Mouse (Mus musculus): ENCODE data around the gene Ubl4b. TPM values are rescaled to one million over a fixed set of nuclear protein-coding genes. Genes with fewer than 3 reads are reported as not detected.

Gene Ubl4b
- polyA plus RNA-seq, 1 experiment from 2014 or later, result not detected

DNA sequence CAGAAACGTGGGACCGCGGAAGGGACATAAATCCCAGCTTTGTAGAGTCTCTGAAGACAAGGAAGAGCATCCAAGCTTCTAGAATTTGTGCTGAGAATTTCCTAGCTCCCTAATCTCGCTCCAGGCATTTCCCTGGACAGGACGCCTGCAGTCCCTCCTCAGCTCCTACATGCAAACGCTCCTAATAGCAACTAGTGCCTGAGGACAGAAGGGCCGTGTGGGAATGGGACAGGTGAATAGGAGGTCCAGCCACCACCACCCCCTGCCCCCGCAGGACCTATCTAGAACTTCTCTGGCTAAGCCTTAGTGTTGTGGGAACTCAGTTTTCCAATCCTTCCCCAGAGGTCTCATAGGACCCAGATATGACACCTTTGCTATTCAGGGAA lies 17.4 kb downstream of the Ubl4b start:
- Histone ChIP-seq H3K9me3 (ENCODE audit: control insufficient read depth, low read length) (no peaks in the 10 kb centered on the region), H3K9ac (ENCODE audit: low read length) (peak overlapping the region; percentile 47), H3K27ac (ENCODE audit: low read depth, low read length) (no peak overlapping the region), H3K36me3 (ENCODE audit: control insufficient read depth, insufficient read depth, low read length) (no peaks in the 10 kb centered on the region), H3K27me3 (ENCODE audit: control insufficient read depth, insufficient read depth, low read length) (no peaks in the 10 kb centered on the region), H3K4me1 (ENCODE audit: control insufficient read depth, insufficient read depth, low read length) (peaks cover 3% of the 10 kb centered on the region; the same call in 1 of the 2 replicates), H3K4me2 (ENCODE audit: low read depth) (peak overlapping the region; percentile 30), H3K4me3 (ENCODE audit: low read depth, low read length) (no peak overlapping the region)
- ATAC-seq (ENCODE audit: insufficient read depth, low FRiP score, low TSS enrichment) (no peak), DNase-seq (ENCODE audit: low spot score) (no peak)
- 31% methylated on average over 8 of the region's 8 CpGs for WGBS

DNA sequence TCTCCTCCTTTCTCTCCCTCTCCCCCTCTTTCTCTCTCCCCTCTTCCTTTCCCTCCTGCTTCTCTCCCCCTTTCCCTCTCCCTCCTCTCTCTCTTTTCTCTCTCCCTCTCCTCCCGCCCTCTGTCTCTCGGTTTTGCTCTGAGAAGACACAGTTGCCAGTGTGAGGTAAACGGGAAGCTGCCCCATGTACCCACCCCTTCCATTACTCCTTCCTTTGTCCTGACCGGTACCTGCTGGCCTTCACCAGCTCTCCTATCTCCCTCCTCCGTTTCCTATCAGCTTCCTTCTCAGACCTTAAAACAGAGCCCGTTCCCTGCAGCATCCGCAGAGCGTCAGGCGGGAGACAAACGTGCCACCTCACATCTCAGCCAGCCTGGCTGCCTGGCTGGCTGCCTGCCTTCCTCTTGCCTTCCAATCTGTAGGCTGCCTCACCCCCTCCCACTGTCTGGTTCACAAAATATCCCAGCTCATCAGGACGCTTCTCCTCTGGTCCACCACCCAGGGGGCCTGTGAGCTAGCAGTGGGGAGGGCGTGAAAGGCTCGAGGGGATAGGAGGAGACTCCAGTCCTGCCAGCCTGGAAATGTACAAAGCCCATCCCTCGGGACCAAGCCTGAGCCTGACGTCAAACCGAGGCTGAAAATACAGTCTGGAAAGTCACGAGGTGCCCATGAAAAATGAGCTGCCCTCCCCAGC lies 17.9 kb downstream of the Ubl4b start:
- H3K36me3 ChIP-seq (ENCODE audit: control insufficient read depth, insufficient read depth, low read length), result no peaks in the 10 kb centered on the region
- WGBS, result 7% methylated on average over 17 of the region's 17 CpGs
- H3K4me2 ChIP-seq (ENCODE audit: low read depth), result peak overlapping the region; percentile 30
- no peak overlapping the region for H3K27ac ChIP-seq (ENCODE audit: low read depth, low read length)
- DNase-seq (ENCODE audit: low spot score), result peak; percentile 38
- H3K27me3 ChIP-seq (ENCODE audit: control insufficient read depth, insufficient read depth, low read length), result no peaks in the 10 kb centered on the region
- H3K9me3 ChIP-seq (ENCODE audit: control insufficient read depth, low read length), result no peaks in the 10 kb centered on the region
- ATAC-seq (ENCODE audit: insufficient read depth, low FRiP score, low TSS enrichment), result no peak; the same call in 1 of the 2 replicates
- peaks cover 3% of the 10 kb centered on the region; the same call in 1 of the 2 replicates for H3K4me1 ChIP-seq (ENCODE audit: control insufficient read depth, insufficient read depth, low read length)
- no peak overlapping the region; the same call in 1 of the 2 replicates for H3K4me3 ChIP-seq (ENCODE audit: low read depth, low read length)
- peak overlapping the region; percentile 47 for H3K9ac ChIP-seq (ENCODE audit: low read length)

DNA sequence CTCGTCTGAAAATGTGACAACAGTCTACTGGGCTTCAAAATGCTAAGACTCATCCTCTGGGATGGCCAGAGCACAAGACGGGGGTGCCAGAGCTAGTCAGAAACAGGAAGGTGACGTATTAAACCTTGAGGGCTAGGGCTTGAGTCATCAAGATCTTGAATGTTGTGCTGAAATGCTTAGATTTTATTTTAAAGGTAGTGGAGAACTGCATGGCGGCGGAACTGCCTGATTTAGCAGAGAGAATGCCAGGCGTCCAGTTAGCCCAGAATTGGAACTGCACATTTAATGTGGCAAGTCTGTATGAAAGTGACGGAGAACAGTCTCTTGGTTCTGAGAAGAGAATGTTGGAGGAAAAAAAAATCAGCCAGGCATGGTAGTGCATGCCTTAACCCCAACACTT lies 19.9 kb downstream of the Ubl4b start:
- Histone ChIP-seq H3K4me1 (ENCODE audit: control insufficient read depth, insufficient read depth, low read length) (peaks cover 3% of the 10 kb centered on the region; the same call in 1 of the 2 replicates), H3K4me2 (ENCODE audit: low read depth) (no peak overlapping the region), H3K27ac (ENCODE audit: low read depth, low read length) (no peak overlapping the region), H3K4me3 (ENCODE audit: low read depth, low read length) (no peak overlapping the region), H3K36me3 (ENCODE audit: control insufficient read depth, insufficient read depth, low read length) (no peaks in the 10 kb centered on the region), H3K9ac (ENCODE audit: low read length) (no peak overlapping the region), H3K27me3 (ENCODE audit: control insufficient read depth, insufficient read depth, low read length) (no peaks in the 10 kb centered on the region), H3K9me3 (ENCODE audit: control insufficient read depth, low read length) (no peaks in the 10 kb centered on the region)
- no peak for DNase-seq (ENCODE audit: low spot score)
- no peak for ATAC-seq (ENCODE audit: insufficient read depth, low FRiP score, low TSS enrichment)
- WGBS, result 86% methylated on average over 7 of the region's 7 CpGs

DNA sequence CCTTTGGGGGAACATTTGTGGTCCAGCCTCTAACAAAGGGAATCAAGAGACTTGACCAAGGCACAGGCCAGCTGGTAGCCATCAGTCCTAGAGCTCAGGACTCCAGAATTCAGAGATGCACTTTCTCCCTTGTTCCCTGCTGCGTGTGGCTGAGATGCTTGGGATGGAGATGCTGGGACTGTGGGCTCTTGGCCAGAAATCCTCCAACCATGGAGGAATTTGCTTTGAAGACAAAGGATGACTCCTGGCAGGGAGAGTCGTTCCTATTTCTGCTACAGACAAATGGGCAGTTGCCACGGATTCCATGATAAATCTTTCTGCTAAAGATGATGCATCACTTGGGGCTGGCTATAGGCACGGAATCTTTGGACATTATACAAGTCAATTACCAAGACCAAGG lies 21.3 kb downstream of the Ubl4b start:
- Histone ChIP-seq H3K27ac (ENCODE audit: low read depth, low read length) (no peak overlapping the region), H3K9ac (ENCODE audit: low read length) (no peak overlapping the region), H3K4me2 (ENCODE audit: low read depth) (no peak overlapping the region), H3K4me1 (ENCODE audit: control insufficient read depth, insufficient read depth, low read length) (peaks cover 7% of the 10 kb centered on the region; the same call in 1 of the 2 replicates), H3K27me3 (ENCODE audit: control insufficient read depth, insufficient read depth, low read length) (no peaks in the 10 kb centered on the region), H3K9me3 (ENCODE audit: control insufficient read depth, low read length) (no peaks in the 10 kb centered on the region), H3K4me3 (ENCODE audit: low read depth, low read length) (no peak overlapping the region), H3K36me3 (ENCODE audit: control insufficient read depth, insufficient read depth, low read length) (no peaks in the 10 kb centered on the region)
- ATAC-seq (ENCODE audit: insufficient read depth, low FRiP score, low TSS enrichment), result no peak
- WGBS, result 78% methylated on average over 4 of the region's 4 CpGs
- DNase-seq (ENCODE audit: low spot score), result no peak

DNA sequence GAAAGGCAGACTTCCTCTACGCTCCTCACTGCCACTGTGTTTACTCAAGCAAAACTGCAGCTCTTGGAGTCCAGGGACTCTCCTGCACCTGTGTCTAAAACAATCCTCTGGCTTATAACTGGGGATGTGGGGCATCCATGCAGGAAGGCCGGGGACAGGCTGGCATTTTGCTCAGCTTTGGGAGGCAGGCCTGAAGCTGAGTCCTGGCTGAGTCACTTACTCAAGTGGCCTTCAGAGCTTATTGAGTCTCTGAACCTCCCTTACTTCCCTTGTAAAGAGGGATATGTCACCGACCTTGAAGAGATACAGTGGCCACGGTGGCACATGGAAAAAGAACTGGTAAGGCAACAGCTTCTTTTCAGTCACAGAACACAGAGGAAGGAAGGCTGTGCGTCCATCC lies 24.3 kb downstream of the Ubl4b start:
- ATAC-seq (ENCODE audit: insufficient read depth, low FRiP score, low TSS enrichment) (no peak), DNase-seq (ENCODE audit: low spot score) (no peak)
- H3K9me3 ChIP-seq (ENCODE audit: control insufficient read depth, low read length), result no peaks in the 10 kb centered on the region
- H3K4me2 ChIP-seq (ENCODE audit: low read depth), result no peak overlapping the region
- peaks cover 6% of the 10 kb centered on the region; the same call in 1 of the 2 replicates for H3K4me1 ChIP-seq (ENCODE audit: control insufficient read depth, insufficient read depth, low read length)
- no peaks in the 10 kb centered on the region for H3K36me3 ChIP-seq (ENCODE audit: control insufficient read depth, insufficient read depth, low read length)
- H3K27me3 ChIP-seq (ENCODE audit: control insufficient read depth, insufficient read depth, low read length), result no peaks in the 10 kb centered on the region
- H3K4me3 ChIP-seq (ENCODE audit: low read depth, low read length), result no peak overlapping the region
- WGBS, result 87% methylated on average over 5 of the region's 5 CpGs
- no peak overlapping the region for H3K9ac ChIP-seq (ENCODE audit: low read length)
- H3K27ac ChIP-seq (ENCODE audit: low read depth, low read length), result no peak overlapping the region

DNA sequence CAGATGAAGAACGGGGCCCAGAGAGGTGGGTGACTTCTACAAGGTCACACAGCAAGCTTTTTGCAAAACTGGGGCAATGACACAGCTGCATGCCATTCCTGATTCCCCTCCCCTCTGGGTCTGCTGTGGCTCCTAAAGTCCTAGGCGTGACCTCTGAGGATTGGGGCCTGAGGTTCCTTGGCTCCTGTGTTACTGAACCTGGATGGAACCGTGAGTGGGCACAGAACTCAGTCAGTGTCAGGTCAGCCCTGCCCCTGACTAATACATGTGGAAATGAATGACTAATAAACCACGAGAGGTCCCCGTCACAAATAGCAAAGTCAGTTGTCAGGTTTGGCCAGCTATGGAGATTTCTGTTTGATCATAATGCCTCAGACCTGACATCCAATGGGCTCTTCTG lies 25.7 kb downstream of the Ubl4b start:
- no peak overlapping the region for H3K4me3 ChIP-seq (ENCODE audit: low read depth, low read length)
- no peak for DNase-seq (ENCODE audit: low spot score)
- peaks cover 6% of the 10 kb centered on the region; the same call in 1 of the 2 replicates for H3K4me1 ChIP-seq (ENCODE audit: control insufficient read depth, insufficient read depth, low read length)
- H3K9ac ChIP-seq (ENCODE audit: low read length), result no peak overlapping the region
- H3K27ac ChIP-seq (ENCODE audit: low read depth, low read length), result no peak overlapping the region
- H3K36me3 ChIP-seq (ENCODE audit: control insufficient read depth, insufficient read depth, low read length), result no peaks in the 10 kb centered on the region
- H3K27me3 ChIP-seq (ENCODE audit: control insufficient read depth, insufficient read depth, low read length), result no peaks in the 10 kb centered on the region
- H3K9me3 ChIP-seq (ENCODE audit: control insufficient read depth, low read length), result no peaks in the 10 kb centered on the region
- H3K4me2 ChIP-seq (ENCODE audit: low read depth), result no peak overlapping the region
- WGBS, result 74% methylated on average over 5 of the region's 5 CpGs
- ATAC-seq (ENCODE audit: insufficient read depth, low FRiP score, low TSS enrichment), result no peak

DNA sequence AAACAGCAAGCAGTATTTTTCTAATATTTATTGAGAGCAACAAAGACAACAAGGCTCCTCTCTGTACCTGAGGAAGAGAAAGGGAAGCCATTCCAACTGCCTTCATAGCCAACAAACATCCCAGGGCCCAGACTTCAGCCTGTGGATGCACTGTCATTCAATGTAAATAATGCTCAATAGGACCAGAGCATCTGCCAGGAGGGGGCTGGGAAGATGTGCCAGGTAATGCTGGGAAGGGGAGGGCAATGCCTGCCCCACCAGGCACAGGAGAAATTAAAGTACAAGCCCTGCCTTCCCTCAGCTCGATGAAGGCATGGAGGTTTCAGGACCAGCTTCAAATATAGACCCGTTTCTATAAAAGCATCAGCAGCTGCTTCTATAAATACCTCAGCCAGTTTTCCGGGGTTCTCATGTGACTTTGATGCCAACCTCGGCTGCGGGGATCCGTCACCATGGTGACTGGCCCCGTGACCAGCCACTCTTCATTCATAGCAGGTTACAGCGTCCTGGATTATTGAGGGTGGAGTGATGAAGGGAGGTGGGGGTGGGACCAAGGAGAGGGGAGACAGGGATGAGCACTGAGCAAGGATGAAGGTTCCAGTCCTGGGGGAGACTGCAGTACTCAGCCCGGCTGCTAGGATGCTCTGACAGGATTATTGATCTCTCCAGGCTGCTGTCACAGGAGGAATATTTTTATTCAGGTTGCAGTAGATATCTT lies 26.3 kb downstream of the Ubl4b start:
- no peak overlapping the region for H3K4me3 ChIP-seq (ENCODE audit: low read depth, low read length)
- DNase-seq (ENCODE audit: low spot score), result no peak
- no peaks in the 10 kb centered on the region for H3K27me3 ChIP-seq (ENCODE audit: control insufficient read depth, insufficient read depth, low read length)
- H3K4me1 ChIP-seq (ENCODE audit: control insufficient read depth, insufficient read depth, low read length), result peaks cover 6% of the 10 kb centered on the region; the same call in 1 of the 2 replicates
- no peaks in the 10 kb centered on the region for H3K36me3 ChIP-seq (ENCODE audit: control insufficient read depth, insufficient read depth, low read length)
- no peak overlapping the region for H3K27ac ChIP-seq (ENCODE audit: low read depth, low read length)
- peak; percentile 48; the same call in 1 of the 2 replicates for ATAC-seq (ENCODE audit: insufficient read depth, low FRiP score, low TSS enrichment)
- no peaks in the 10 kb centered on the region for H3K9me3 ChIP-seq (ENCODE audit: control insufficient read depth, low read length)
- H3K4me2 ChIP-seq (ENCODE audit: low read depth), result no peak overlapping the region
- no peak overlapping the region for H3K9ac ChIP-seq (ENCODE audit: low read length)
- 33% methylated on average over 9 of the region's 9 CpGs for whole genome bisulfite sequencing

DNA sequence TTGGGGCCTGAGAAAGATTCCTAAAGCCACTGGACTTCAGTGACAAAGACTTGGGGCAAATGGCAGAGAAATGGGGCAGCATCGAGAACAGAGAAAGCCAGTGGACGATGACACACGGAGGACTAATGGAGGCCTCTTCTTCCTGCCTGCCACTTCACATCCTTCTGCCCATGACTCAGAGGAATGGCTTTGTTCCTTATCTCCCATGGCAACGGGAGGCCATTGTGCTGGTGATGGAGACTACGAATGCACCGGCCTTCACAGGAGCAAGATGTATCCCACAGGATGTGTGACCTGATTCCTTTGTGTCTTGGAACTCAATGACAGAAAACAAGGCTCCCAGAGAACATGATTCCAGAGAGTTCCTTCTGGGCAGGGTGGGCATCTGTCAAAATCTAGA lies 30.3 kb downstream of the Ubl4b start:
- peaks cover 3% of the 10 kb centered on the region; the same call in 1 of the 2 replicates for H3K27me3 ChIP-seq (ENCODE audit: control insufficient read depth, insufficient read depth, low read length)
- 60% methylated on average over 6 of the region's 6 CpGs for WGBS
- H3K27ac ChIP-seq (ENCODE audit: low read depth, low read length), result no peak overlapping the region
- no peak overlapping the region for H3K9ac ChIP-seq (ENCODE audit: low read length)
- DNase-seq (ENCODE audit: low spot score) (no peak), ATAC-seq (ENCODE audit: insufficient read depth, low FRiP score, low TSS enrichment) (no peak)
- no peaks in the 10 kb centered on the region for H3K36me3 ChIP-seq (ENCODE audit: control insufficient read depth, insufficient read depth, low read length)
- H3K9me3 ChIP-seq (ENCODE audit: control insufficient read depth, low read length), result no peaks in the 10 kb centered on the region
- H3K4me2 ChIP-seq (ENCODE audit: low read depth), result no peak overlapping the region
- peaks cover 6% of the 10 kb centered on the region; the same call in 1 of the 2 replicates for H3K4me1 ChIP-seq (ENCODE audit: control insufficient read depth, insufficient read depth, low read length)
- no peak overlapping the region for H3K4me3 ChIP-seq (ENCODE audit: low read depth, low read length)
